Mouse (Mus musculus) heart, postnatal 0 days (tissue): ENCODE data around the gene Fam118a. TPM values are rescaled to one million over a fixed set of nuclear protein-coding genes. Genes with fewer than 3 reads are reported as not detected.

Source experiments
- ATAC-seq: fragments of 200-750 bp; cut with Nextera tagmentation; 2 replicates; pipeline ENCODE4 v1.8.0; 2017; ENCODE audit warnings: low read depth, moderate number of reproducible peaks, moderate library complexity; ENCODE audit not compliant: insufficient read depth
- DNase-seq: peaks from one replicate; pipeline ENCODE4 v3.0.0-alpha.2; 2016; ENCODE audit warnings: low spot score
- H3K27ac ChIP-seq: fragments of 300-500 bp; sonication (generic); 2 replicates; pipeline ENCODE4 v1.5.1; 2014; ENCODE audit warnings: low read depth, mild to moderate bottlenecking
- H3K27me3 ChIP-seq: fragments of 300-500 bp; sonication (generic); 2 replicates; pipeline ENCODE4 v1.6.1; 2014; ENCODE audit warnings: low read length, mixed read lengths; ENCODE audit not compliant: control insufficient read depth, insufficient read depth
- H3K36me3 ChIP-seq: fragments of 300-500 bp; sonication (generic); replicated peaks from 2 replicates; pipeline ENCODE4 v1.6.1; 2014; ENCODE audit warnings: low read length, mixed read lengths; ENCODE audit not compliant: control insufficient read depth, insufficient read depth
- H3K4me1 ChIP-seq: fragments of 300-500 bp; sonication (generic); 2 replicates; pipeline ENCODE4 v1.6.1; 2014; ENCODE audit warnings: antibody characterized with exemption; ENCODE audit not compliant: control insufficient read depth, insufficient read depth
- H3K4me2 ChIP-seq: fragments of 300-500 bp; sonication (generic); 2 replicates; pipeline ENCODE4 v1.6.1; 2014; ENCODE audit warnings: low read depth, mild to moderate bottlenecking, low read length, moderate library complexity
- H3K4me3 ChIP-seq: fragments of 300-500 bp; sonication (generic); 2 replicates; pipeline ENCODE4 v1.5.1; 2014; ENCODE audit warnings: low read depth, low read length
- H3K9ac ChIP-seq: fragments of 300-500 bp; sonication (generic); replicated peaks from 2 replicates; pipeline ENCODE4 v1.6.1; 2014; ENCODE audit warnings: low read depth, low read length, mixed read lengths
- H3K9me3 ChIP-seq: fragments of 300-500 bp; sonication (generic); replicated peaks from 2 replicates; pipeline ENCODE4 v1.6.1; 2016; ENCODE audit warnings: low read length; ENCODE audit not compliant: control insufficient read depth
- CTCF ChIP-seq: IDR thresholded peaks from 2 replicates; pipeline ENCODE4 v1.5.1; 2016; ENCODE audit warnings: antibody characterized with exemption, control low read depth, low read depth
- EP300 ChIP-seq: IDR thresholded peaks from 2 replicates; pipeline ENCODE4 v1.6.1; 2016; ENCODE audit warnings: antibody characterized with exemption, low read depth
- WGBS: fragments of 180-500 bp; shearing (Covaris S2); extraction: QIAGEN DNeasy Blood & Tissue Kit; methylation state at CpG from one replicate; pipeline ENCODE4 v1.1.7; 2014; 5-methylcytosine and 5-hydroxymethylcytosine counted together
- polyA plus RNA-seq: library from polyadenylated mRNA; unstranded; fragments of >200 nt; fragmentation: Nextera tagmentation; extraction: Ambion mirVana; gene quantifications from 2 replicates; pipeline ENCODE4 v1.2.1, GENCODE M21; 2015
- total RNA-seq: library from RNA; depleted of rRNA; stranded (reverse); fragments of >200 nt; gene quantifications from 2 replicates; pipeline ENCODE4 v1.2.3, GENCODE M21; 2014; ENCODE audit warnings: low replicate concordance

Gene Fam118a
- total and polyA plus RNA-seq, 2 experiments from 2014 or later, result 11.1 to 11.5 TPM

DNA sequence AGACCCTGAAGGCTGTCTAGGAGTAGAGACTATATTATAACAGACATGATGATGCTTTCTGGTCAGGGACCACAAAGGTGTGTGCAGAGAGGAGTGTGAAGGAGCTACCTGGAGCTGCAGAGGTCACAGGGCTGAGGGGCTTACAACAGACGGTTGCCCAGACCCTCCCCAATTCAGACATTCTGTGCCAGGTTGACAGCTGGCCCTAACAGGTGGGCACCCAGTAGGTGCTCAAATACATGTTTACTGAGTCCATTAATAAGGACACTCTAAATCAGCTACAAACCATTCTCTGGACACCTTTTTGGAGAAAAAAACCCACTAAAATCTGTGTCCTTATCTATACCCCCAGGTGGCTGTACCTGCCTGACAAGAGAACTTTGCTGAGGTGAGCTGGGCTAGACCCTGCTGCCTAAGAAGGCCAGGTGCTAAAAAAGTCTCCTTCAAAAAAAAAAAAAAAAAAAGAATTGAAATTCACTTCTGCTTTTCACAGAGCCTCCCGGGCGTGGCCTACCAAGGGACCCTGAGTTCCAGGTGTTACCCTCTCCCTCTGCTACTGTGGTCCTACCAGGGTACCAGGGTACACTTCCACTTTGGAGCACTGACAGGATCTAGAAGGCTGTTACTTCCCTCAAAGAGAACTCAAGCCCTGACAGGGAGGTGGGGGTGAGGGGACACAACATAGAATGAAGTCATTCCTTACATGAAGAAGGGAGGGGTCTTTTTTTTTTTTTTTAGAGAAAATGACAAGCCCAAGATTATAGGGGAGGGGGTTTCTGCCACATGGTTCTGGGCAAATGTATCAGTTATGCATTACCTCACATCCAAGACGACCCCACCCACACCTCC is 42.4 kb upstream of the Fam118a start:
- Histone ChIP-seq H3K4me3 (peak overlapping the region; percentile 65), H3K36me3 (no peaks in the 10 kb centered on the region), H3K9me3 (no peaks in the 10 kb centered on the region), H3K4me1 (peaks cover 12% of the 10 kb centered on the region; the same call in 1 of the 2 replicates), H3K9ac (no peak overlapping the region), H3K27ac (no peak overlapping the region), H3K27me3 (no peaks in the 10 kb centered on the region), H3K4me2 (peak overlapping the region; percentile 86)
- TF ChIP-seq EP300 (no peak), CTCF (no peak)
- ATAC-seq (no peak), DNase-seq (no peak)
- WGBS, result 74% methylated on average over 4 of the region's 4 CpGs

DNA sequence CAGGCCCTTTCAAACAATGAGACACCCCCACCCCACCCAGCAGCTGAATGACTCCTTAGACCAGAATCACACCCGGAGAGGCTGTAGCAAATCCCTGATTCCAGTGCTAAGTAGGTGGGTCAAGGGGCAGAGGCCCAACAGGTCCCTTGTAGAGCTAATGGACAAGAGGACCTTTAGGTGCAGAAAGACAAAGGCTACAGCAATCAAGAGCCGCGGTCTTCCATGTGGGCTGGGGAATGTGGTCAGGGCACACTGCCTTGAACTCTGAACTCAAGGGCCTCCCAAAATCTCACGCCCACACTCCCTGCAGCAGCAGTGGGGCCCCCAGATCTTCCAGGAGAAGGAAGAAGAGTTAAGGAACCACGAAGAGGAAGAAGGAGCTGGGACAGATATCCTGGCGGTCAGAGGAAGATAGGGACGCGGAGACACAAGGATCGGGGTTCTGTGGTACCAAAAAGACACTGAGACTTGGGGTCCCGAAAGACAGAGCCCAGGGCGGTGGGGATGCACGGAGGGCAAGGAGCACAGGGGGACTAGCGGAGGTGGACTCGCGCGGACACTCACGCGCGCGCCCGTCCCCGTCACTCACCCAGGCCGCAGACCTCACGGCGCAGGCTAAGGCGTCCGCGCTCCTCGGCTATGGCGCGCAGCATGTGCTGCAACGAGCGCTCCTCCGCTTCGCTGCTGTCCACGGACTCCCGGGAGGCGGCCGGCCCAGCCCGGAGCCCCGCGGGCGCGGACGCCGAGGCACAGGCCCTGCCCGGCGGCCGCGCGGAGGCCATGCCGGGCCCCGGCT is 41.5 kb upstream of the Fam118a start:
- no peaks in the 10 kb centered on the region for H3K9me3 ChIP-seq
- peak; percentile 57 for ATAC-seq
- peak overlapping the region; percentile 76 for H3K9ac ChIP-seq
- DNase-seq, result peak; percentile 10
- peaks cover 12% of the 10 kb centered on the region; the same call in 1 of the 2 replicates for H3K4me1 ChIP-seq
- WGBS, result under 1% methylated on average over 42 of the region's 53 CpGs
- no peaks in the 10 kb centered on the region for H3K36me3 ChIP-seq
- peak overlapping the region; percentile 53 for H3K27ac ChIP-seq
- TF ChIP-seq CTCF, result no peak
- TF ChIP-seq EP300, result no peak
- peak overlapping the region; percentile 65 for H3K4me3 ChIP-seq
- H3K27me3 ChIP-seq, result no peaks in the 10 kb centered on the region
- peak overlapping the region; percentile 86 for H3K4me2 ChIP-seq

DNA sequence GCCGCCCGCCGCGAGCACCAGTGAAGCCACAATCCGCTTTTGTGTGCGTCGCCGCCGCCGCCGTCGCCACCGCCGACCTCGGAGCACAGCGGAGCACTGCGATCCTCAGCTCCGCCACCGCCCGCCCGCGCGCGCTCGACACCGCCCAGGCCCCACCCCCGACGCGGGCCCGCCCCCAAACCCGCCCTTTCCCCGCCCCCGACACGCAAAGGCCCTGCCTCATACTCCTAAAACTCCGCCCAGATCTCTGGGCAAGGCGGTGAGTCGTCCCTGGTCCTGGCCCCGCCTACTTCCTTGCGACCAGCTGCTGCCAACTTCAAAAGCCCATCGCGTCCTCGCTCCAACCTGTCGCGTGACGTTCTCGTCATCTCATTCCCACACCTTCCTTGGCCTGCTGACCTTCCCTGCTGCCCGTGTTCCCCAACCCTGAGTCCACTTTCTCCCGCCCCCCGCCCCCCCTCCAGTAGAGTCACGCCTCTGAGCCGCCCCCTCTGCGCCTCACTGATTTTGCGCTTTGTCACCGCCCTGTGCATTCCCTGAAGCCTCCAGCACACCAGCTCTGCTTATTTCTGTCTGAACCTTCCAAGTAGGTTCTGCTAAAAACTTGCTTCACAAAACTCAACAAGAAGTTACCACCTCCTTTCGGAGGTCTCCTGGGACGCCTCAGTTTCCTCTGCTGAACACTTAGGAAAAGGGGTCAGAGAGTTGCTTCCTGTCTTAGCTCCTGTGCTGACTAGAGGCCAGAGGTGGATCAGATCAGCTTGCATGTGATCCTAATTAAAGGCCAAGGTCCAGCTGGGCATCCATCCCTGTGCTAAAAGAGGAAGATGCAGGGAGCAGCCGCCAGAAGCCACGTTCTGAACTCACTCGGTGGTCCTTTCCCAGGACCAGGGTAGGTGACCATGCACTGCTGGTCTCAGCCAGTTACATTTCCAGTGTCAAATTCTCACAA is 40.6 kb upstream of the Fam118a start, which contains the start of gene 5031439G07Rik:
Gene 5031439G07Rik (minus strand): TSS at position 678 of the 952 bp plus-strand sequence.
- 2% methylated on average over 45 of the region's 59 CpGs for WGBS
- Histone ChIP-seq H3K9ac (peak within 1 kb of the TSS; percentile 76), H3K27me3 (no peaks in the 10 kb centered on the region), H3K9me3 (no peaks in the 10 kb centered on the region), H3K4me3 (peak within 1 kb of the TSS; percentile 65), H3K4me2 (peak within 1 kb of the TSS; percentile 86), H3K27ac (peak within 1 kb of the TSS; percentile 53), H3K36me3 (no peaks in the 10 kb centered on the region), H3K4me1 (peaks cover 12% of the 10 kb centered on the region; the same call in 1 of the 2 replicates)
- DNase-seq (peak; percentile 97), ATAC-seq (peak; percentile 93)
- TF ChIP-seq CTCF (no peak), EP300 (no peak)

DNA sequence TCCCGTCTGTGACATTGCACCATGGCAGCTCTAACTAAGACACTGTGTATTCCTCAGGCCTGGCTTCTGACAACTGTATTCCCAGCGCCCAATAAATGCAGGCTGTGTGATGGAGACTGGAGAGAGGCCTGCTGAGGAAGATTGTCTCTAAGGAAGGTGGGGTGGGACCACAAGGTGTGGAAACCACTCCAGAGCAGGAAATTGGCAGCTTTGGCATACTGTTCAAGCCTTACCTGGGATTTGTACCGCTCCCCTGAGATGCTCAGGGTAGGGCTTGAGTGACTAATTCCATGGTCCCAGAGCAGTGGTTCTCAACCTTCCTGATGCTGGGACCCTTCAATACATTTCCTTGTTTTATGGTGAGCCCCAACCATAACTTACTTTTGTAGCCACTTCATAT is 39.6 kb upstream of the Fam118a start:
- DNase-seq (no peak), ATAC-seq (no peak)
- Histone ChIP-seq H3K4me1 (peaks cover 12% of the 10 kb centered on the region; the same call in 1 of the 2 replicates), H3K4me2 (no peak overlapping the region), H3K36me3 (no peaks in the 10 kb centered on the region), H3K9me3 (no peaks in the 10 kb centered on the region), H3K9ac (no peak overlapping the region), H3K27ac (no peak overlapping the region), H3K4me3 (no peak overlapping the region), H3K27me3 (no peaks in the 10 kb centered on the region)
- 75% methylated on average over 3 of the region's 3 CpGs for WGBS
- TF ChIP-seq EP300 (no peak), CTCF (no peak)

DNA sequence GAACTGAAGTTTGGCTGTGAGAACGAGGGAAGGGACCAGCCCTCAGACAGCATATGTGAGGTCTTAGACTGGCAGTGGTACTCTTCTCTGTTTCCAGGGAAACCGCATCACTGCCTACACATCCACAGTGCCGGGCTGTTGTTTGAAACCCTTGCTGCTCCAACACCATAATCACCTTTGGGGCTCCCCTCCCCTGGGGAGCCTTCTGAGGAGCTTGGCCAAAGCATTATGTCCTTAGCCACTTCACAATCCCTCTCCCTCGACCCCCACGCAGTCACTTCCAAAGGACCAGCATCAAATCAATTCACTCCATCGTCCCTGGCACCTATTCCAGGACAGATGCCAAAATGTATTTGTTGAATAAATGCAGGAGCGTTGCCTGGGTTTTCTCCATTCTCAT is 39.0 kb upstream of the Fam118a start:
- H3K4me2 ChIP-seq, result no peak overlapping the region
- H3K4me1 ChIP-seq, result peaks cover 12% of the 10 kb centered on the region; the same call in 1 of the 2 replicates
- H3K36me3 ChIP-seq, result no peaks in the 10 kb centered on the region
- 68% methylated on average over 7 of the region's 7 CpGs for WGBS
- H3K27me3 ChIP-seq, result no peaks in the 10 kb centered on the region
- no peak overlapping the region for H3K27ac ChIP-seq
- no peak for DNase-seq
- TF ChIP-seq EP300, result no peak
- TF ChIP-seq CTCF, result no peak
- H3K9me3 ChIP-seq, result no peaks in the 10 kb centered on the region
- no peak overlapping the region for H3K9ac ChIP-seq
- no peak overlapping the region for H3K4me3 ChIP-seq
- ATAC-seq, result no peak
